Mouse (Mus musculus) heart, postnatal 0 days (tissue): ENCODE data around the gene Mex3a.

Experiments
- CTCF ChIP-seq: IDR thresholded peaks from 2 replicates; pipeline ENCODE4 v1.5.1; 2016; ENCODE audit warnings: antibody characterized with exemption, control low read depth, low read depth
- EP300 ChIP-seq: IDR thresholded peaks from 2 replicates; pipeline ENCODE4 v1.6.1; 2016; ENCODE audit warnings: antibody characterized with exemption, low read depth

DNA sequence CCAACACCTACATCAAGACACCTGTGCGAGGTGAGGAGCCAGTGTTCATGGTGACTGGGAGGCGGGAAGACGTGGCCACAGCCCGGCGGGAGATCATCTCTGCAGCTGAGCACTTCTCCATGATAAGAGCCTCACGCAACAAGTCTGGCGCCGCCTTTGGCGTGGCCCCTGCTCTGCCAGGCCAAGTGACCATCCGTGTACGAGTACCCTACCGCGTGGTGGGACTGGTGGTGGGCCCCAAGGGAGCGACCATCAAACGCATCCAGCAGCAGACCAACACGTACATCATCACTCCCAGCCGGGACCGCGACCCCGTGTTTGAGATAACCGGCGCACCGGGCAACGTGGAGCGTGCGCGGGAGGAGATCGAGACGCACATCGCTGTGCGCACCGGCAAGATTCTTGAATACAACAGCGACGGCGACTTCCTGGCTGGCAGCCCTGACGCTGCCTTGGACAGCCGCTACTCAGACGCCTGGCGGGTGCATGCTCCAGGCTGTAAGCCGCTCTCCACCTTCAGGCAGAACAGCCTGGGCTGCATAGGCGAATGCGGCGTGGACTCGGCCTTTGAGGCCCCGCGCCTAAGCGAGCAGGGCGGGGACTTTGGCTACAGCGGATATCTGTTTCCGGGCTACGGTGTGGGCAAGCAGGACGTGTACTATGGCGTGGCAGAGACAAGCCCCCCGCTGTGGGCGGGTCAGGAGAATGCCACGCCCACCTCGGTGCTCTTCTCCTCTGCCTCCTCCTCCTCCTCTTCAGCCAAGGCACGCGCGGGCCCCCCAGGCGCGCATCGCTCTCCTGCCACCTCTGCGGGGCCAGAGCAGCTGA is 4.1 kb downstream of the Mex3a start:
- TF ChIP-seq EP300 = no peak
- TF ChIP-seq CTCF = no peak
